Mouse (Mus musculus) duodenum, adult 2 months (tissue): ENCODE measurements around the gene Cyp3a13. TPM values are rescaled to one million over a fixed set of nuclear protein-coding genes. Genes with fewer than 3 reads are reported as not detected.

Experiments
- polyA plus RNA-seq: library from polyadenylated mRNA; depleted of rRNA; stranded (reverse); fragments of >200 nt; gene quantifications from 2 replicates; pipeline ENCODE4 v1.2.3, GENCODE M21; 2012; ENCODE audit warnings: low replicate concordance; rRNA removed

Gene Cyp3a13
- 12.1 and 35.2 TPM in 2 replicates for polyA plus RNA-seq

DNA sequence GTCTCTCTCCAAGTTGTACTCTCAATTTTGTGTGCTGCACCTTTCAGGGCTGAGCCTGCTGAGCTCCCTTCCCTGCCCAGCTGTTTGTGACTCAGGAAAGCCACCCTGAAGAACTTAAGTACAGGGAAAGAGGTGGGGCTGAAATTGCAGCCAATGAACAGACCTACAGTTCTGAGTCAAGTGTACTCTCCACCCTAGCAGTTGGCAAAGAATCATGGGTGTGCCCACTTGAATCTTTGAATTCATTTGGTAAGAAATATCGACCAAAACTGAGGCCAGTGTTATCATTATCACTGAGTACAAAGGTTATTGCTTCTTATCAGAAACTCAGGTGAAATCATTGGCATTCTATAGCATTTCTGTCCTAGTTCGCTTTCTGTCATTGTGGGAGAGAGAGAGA lies at the start of gene Cyp3a13:
TSS of gene Cyp3a13 (minus strand) at position 88 of the 400 bp plus-strand sequence.

GRCm38 (mm10) chr5:137962945-137963344 lies 41.5 kb upstream of the Cyp3a13 start, which contains the start of gene Gjc3:
Gene Gjc3, minus strand, starts transcription at chr5:137963098.

GRCm38 (mm10) chr5:137871644-137872380 lies 49.6 kb downstream of the Cyp3a13 start, which contains the start of gene Pilrb2:
Gene Pilrb2, minus strand, starts transcription at chr5:137871815.

GRCm38 (mm10) chr5:137857960-137858710 lies 63.3 kb downstream of the Cyp3a13 start, which contains the start of gene Pilrb1:
Gene Pilrb1, minus strand, starts transcription at chr5:137858106.

Other genes starting within 250 kb of the Cyp3a13 start
- 16.4 and 20.6 TPM in 2 replicates for gene Agfg2, start 236.9 kb downstream of the Cyp3a13 start, polyA plus RNA-seq
- 13.8 and 23.5 TPM in 2 replicates for gene Nyap1, start 180.0 kb downstream of the Cyp3a13 start, polyA plus RNA-seq
- gene Tsc22d4, start 175.9 kb downstream of the Cyp3a13 start, polyA plus RNA-seq: 136 and 297 TPM in 2 replicates
- 44.3 and 72.5 TPM in 2 replicates for gene Ppp1r35, start 142.8 kb downstream of the Cyp3a13 start, polyA plus RNA-seq
- 17.6 and 30.8 TPM in 2 replicates for gene Mepce, start 134.0 kb downstream of the Cyp3a13 start, polyA plus RNA-seq
- gene Zcwpw1, start 133.8 kb downstream of the Cyp3a13 start, polyA plus RNA-seq: not detected in 2 replicates
- gene Pilra, start 85.3 kb downstream of the Cyp3a13 start, polyA plus RNA-seq: 3.1 and 9.7 TPM in 2 replicates
- 3.0 and 3.9 TPM in 2 replicates for gene Pilrb1, start 63.5 kb downstream of the Cyp3a13 start, polyA plus RNA-seq
- 3.5 and 5.6 TPM in 2 replicates for gene Pilrb2, start 49.8 kb downstream of the Cyp3a13 start, polyA plus RNA-seq
- 0.04 TPM in 1 of 2 replicates, not detected in the other for gene Gjc3, start 41.5 kb upstream of the Cyp3a13 start, polyA plus RNA-seq
- gene Azgp1, start 59.9 kb upstream of the Cyp3a13 start, polyA plus RNA-seq: 0.48 TPM in 1 of 2 replicates, not detected in the other
- gene Smok3a, start 99.6 kb upstream of the Cyp3a13 start, polyA plus RNA-seq: not detected in 2 replicates
- gene Smok3b, start 99.8 kb upstream of the Cyp3a13 start, polyA plus RNA-seq: not detected in 2 replicates
- not detected in 2 replicates for gene Smok3c, start 131.6 kb upstream of the Cyp3a13 start, polyA plus RNA-seq
- gene Zkscan1, start 163.5 kb upstream of the Cyp3a13 start, polyA plus RNA-seq: 0.59 and 1.2 TPM in 2 replicates
- gene Zscan21, start 195.3 kb upstream of the Cyp3a13 start, polyA plus RNA-seq: 2.6 TPM in 2 replicates
- 0.43 and 7.8 TPM in 2 replicates for gene Zfp113, start 234.1 kb upstream of the Cyp3a13 start, polyA plus RNA-seq
- 33.6 and 40.6 TPM in 2 replicates for gene Cops6, start 239.5 kb upstream of the Cyp3a13 start, polyA plus RNA-seq